Mouse (Mus musculus) heart, adult 2 months (tissue): ENCODE measurements at regions not wholly inside any gene's neighbourhood (a gene's known extent, or its start where the extent isn't known, plus 50 kb on each side); places are given as distances from the start of the nearest gene placed in this dataset.

ENCODE experiments used
- CTCF ChIP-seq: fragments of 200-600 bp; IDR thresholded peaks from 2 replicates; pipeline ENCODE4 v1.8.1; 2022; ENCODE audit warnings: antibody characterized with exemption, mild to moderate bottlenecking, moderate library complexity
- EP300 ChIP-seq: fragments of 200-500 bp; IDR thresholded peaks from 2 replicates; pipeline ENCODE4 v1.6.1; 2011; ENCODE audit warnings: low read depth, low read length, control low read depth; ENCODE audit not compliant: insufficient read depth
- POLR2A ChIP-seq: fragments of 200-500 bp; IDR thresholded peaks from 2 replicates; pipeline ENCODE4 v1.6.1; 2011; ENCODE audit warnings: mild to moderate bottlenecking, low read depth, low read length, control low read depth; ENCODE audit not compliant: insufficient read depth

DNA sequence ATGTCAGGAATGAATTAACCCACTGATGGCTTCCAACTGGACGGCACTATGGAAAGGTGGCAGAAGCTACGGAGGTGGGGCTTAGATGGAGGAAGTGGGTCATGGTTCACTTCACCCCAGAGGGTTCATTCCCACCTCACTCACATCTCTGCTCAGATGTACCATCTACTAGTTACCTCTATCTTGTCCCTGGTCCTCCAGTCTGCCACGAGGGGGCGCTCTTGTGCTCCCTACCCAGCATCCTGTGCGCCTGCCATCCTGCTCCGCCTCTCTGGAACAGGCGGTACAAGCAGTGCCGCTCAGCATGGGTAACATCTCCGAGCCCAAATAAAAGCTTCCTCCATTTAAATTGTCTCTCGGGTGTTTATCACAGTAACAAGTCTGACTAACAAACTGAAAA lies 148.3 kb downstream of the Zfp36l2 start:
- TF ChIP-seq CTCF (peak; percentile 43), POLR2A (no peak), EP300 (no peak)
